Mouse (Mus musculus): ENCODE measurements around the gene H2-DMb2. TPM values are rescaled to one million over a fixed set of nuclear protein-coding genes. Genes with fewer than 3 reads are reported as not detected.

Gene H2-DMb2
- polyA plus RNA-seq, 1 experiment, result 0.84 TPM

GRCm38 (mm10) chr17:34185526-34185925, 42.4 kb downstream of the H2-DMb2 start:
- TF ChIP-seq POLR2A (IDR thresholded peaks at IDR 0.05; ENCODE audit: extremely low read depth, insufficient read depth, low read length) (no peak), CTCF (IDR thresholded peaks at IDR 0.05; ENCODE audit: extremely low read depth, insufficient read depth, low read length) (no peak)
- no peaks in the 10 kb centered on the region for H3K4me1 ChIP-seq (ENCODE audit: control insufficient read depth, insufficient read depth, low read length)
- H3K27ac ChIP-seq (ENCODE audit: insufficient read depth, low read length), result no peak overlapping the region
- no peak overlapping the region for H3K4me3 ChIP-seq (ENCODE audit: insufficient read depth, low read length)

GRCm38 (mm10) chr17:34186885-34187260, 43.8 kb downstream of the H2-DMb2 start:
- Histone ChIP-seq H3K4me1 (ENCODE audit: control insufficient read depth, insufficient read depth, low read length) (no peaks in the 10 kb centered on the region), H3K4me3 (ENCODE audit: insufficient read depth, low read length) (peak overlapping the region; percentile 74), H3K27ac (ENCODE audit: insufficient read depth, low read length) (no peak overlapping the region)
- TF ChIP-seq POLR2A (IDR thresholded peaks at IDR 0.05; ENCODE audit: extremely low read depth, insufficient read depth, low read length) (no peak), CTCF (IDR thresholded peaks at IDR 0.05; ENCODE audit: extremely low read depth, insufficient read depth, low read length) (no peak)

GRCm38 (mm10) chr17:34187261-34187916, 44.3 kb downstream of the H2-DMb2 start, which contains the start of the genes Tap1 and Psmb9:
TSS of gene Tap1 (plus strand) at chr17:34187553.
TSS of gene Psmb9 (minus strand) at chr17:34187764.
- no peak for TF ChIP-seq CTCF (IDR thresholded peaks at IDR 0.05; ENCODE audit: extremely low read depth, insufficient read depth, low read length)
- no peak for TF ChIP-seq POLR2A (IDR thresholded peaks at IDR 0.05; ENCODE audit: extremely low read depth, insufficient read depth, low read length)
- Histone ChIP-seq H3K4me3 (ENCODE audit: insufficient read depth, low read length) (peak within 1 kb of the TSS; percentile 74), H3K27ac (ENCODE audit: insufficient read depth, low read length) (0 out of 2 replicates have a peak within 1 kb of the TSS, but pooled peaks have one; percentile 16), H3K4me1 (ENCODE audit: control insufficient read depth, insufficient read depth, low read length) (no peaks in the 10 kb centered on the region)

GRCm38 (mm10) chr17:34188010-34188409, 44.9 kb downstream of the H2-DMb2 start:
- Histone ChIP-seq H3K4me3 (ENCODE audit: insufficient read depth, low read length) (peak overlapping the region; percentile 74; the same call in 1 of the 2 replicates), H3K27ac (ENCODE audit: insufficient read depth, low read length) (0 out of 2 replicates have a peak overlapping the region, but pooled peaks have one; percentile 16), H3K4me1 (ENCODE audit: control insufficient read depth, insufficient read depth, low read length) (no peaks in the 10 kb centered on the region)
- no peak for TF ChIP-seq CTCF (IDR thresholded peaks at IDR 0.05; ENCODE audit: extremely low read depth, insufficient read depth, low read length)
- no peak for TF ChIP-seq POLR2A (IDR thresholded peaks at IDR 0.05; ENCODE audit: extremely low read depth, insufficient read depth, low read length)

GRCm38 (mm10) chr17:34188986-34189385, 45.9 kb downstream of the H2-DMb2 start:
- TF ChIP-seq POLR2A (IDR thresholded peaks at IDR 0.05; ENCODE audit: extremely low read depth, insufficient read depth, low read length) (no peak), CTCF (IDR thresholded peaks at IDR 0.05; ENCODE audit: extremely low read depth, insufficient read depth, low read length) (no peak)
- Histone ChIP-seq H3K4me3 (ENCODE audit: insufficient read depth, low read length) (no peak overlapping the region), H3K27ac (ENCODE audit: insufficient read depth, low read length) (no peak overlapping the region), H3K4me1 (ENCODE audit: control insufficient read depth, insufficient read depth, low read length) (no peaks in the 10 kb centered on the region)

- H3K27ac ChIP-seq (ENCODE audit: insufficient read depth, low read length), result no peak overlapping the region
- no peaks in the 10 kb centered on the region for H3K4me1 ChIP-seq (ENCODE audit: control insufficient read depth, insufficient read depth, low read length)
- TF ChIP-seq CTCF (IDR thresholded peaks at IDR 0.05; ENCODE audit: extremely low read depth, insufficient read depth, low read length) (no peak), POLR2A (IDR thresholded peaks at IDR 0.05; ENCODE audit: extremely low read depth, insufficient read depth, low read length) (no peak)
- no peak overlapping the region for H3K4me3 ChIP-seq (ENCODE audit: insufficient read depth, low read length)
Observed at GRCm38 (mm10) chr17:34192852-34193251, 49.7 kb downstream of the H2-DMb2 start.

GRCm38 (mm10) chr17:34193468-34193867, 50.4 kb downstream of the H2-DMb2 start:
- no peak overlapping the region for H3K4me3 ChIP-seq (ENCODE audit: insufficient read depth, low read length)
- H3K4me1 ChIP-seq (ENCODE audit: control insufficient read depth, insufficient read depth, low read length), result no peaks in the 10 kb centered on the region
- no peak overlapping the region for H3K27ac ChIP-seq (ENCODE audit: insufficient read depth, low read length)
- TF ChIP-seq CTCF (IDR thresholded peaks at IDR 0.05; ENCODE audit: extremely low read depth, insufficient read depth, low read length) (no peak), POLR2A (IDR thresholded peaks at IDR 0.05; ENCODE audit: extremely low read depth, insufficient read depth, low read length) (no peak)

GRCm38 (mm10) chr17:34194723-34195122, 51.6 kb downstream of the H2-DMb2 start:
- no peak for TF ChIP-seq CTCF (IDR thresholded peaks at IDR 0.05; ENCODE audit: extremely low read depth, insufficient read depth, low read length)
- no peak for TF ChIP-seq POLR2A (IDR thresholded peaks at IDR 0.05; ENCODE audit: extremely low read depth, insufficient read depth, low read length)
- H3K4me3 ChIP-seq (ENCODE audit: insufficient read depth, low read length), result no peak overlapping the region
- H3K27ac ChIP-seq (ENCODE audit: insufficient read depth, low read length), result no peak overlapping the region
- H3K4me1 ChIP-seq (ENCODE audit: control insufficient read depth, insufficient read depth, low read length), result no peaks in the 10 kb centered on the region; the same call in 1 of the 2 replicates

GRCm38 (mm10) chr17:34196491-34196890, 53.4 kb downstream of the H2-DMb2 start:
- H3K4me1 ChIP-seq (ENCODE audit: control insufficient read depth, insufficient read depth, low read length), result no peaks in the 10 kb centered on the region; the same call in 1 of the 2 replicates
- no peak for TF ChIP-seq CTCF (IDR thresholded peaks at IDR 0.05; ENCODE audit: extremely low read depth, insufficient read depth, low read length)
- no peak for TF ChIP-seq POLR2A (IDR thresholded peaks at IDR 0.05; ENCODE audit: extremely low read depth, insufficient read depth, low read length)
- no peak overlapping the region for H3K27ac ChIP-seq (ENCODE audit: insufficient read depth, low read length)

More at GRCm38 (mm10) chr17:34196491-34196890, 53.4 kb downstream of the H2-DMb2 start:
- no peak overlapping the region for H3K4me3 ChIP-seq (ENCODE audit: insufficient read depth, low read length)

Measured in cortical plate, adult 2 months (tissue).